Mouse (Mus musculus): ENCODE results near the gene Prrc2b.

Gene Prrc2b

GRCm38 (mm10) chr2:32150924-32151659, at the start of gene Prrc2b:
Prrc2b (plus strand) TSS chr2:32151082.
- peak; percentile 70 for DNase-seq (ENCODE audit: low read depth, low spot score)

- DNase-seq (ENCODE audit: low read depth, low spot score), result no peak
These were observed 47.9 kb upstream of the Prrc2b start for GRCm38 (mm10) chr2:32102944-32103343.

- DNase-seq (ENCODE audit: low read depth, low spot score), result no peak
These were observed 47.3 kb upstream of the Prrc2b start for GRCm38 (mm10) chr2:32103557-32103956.

GRCm38 (mm10) chr2:32104122-32104521, 46.8 kb upstream of the Prrc2b start:
- no peak for DNase-seq (ENCODE audit: low read depth, low spot score)

GRCm38 (mm10) chr2:32105117-32105913, 45.6 kb upstream of the Prrc2b start:
- no peak for DNase-seq (ENCODE audit: low read depth, low spot score)

- DNase-seq (ENCODE audit: low read depth, low spot score), result no peak
These were observed 45.0 kb upstream of the Prrc2b start for GRCm38 (mm10) chr2:32105930-32106329.

GRCm38 (mm10) chr2:32111268-32111667, 39.6 kb upstream of the Prrc2b start:
- DNase-seq (ENCODE audit: low read depth, low spot score), result no peak

- DNase-seq (ENCODE audit: low read depth, low spot score), result no peak
These were observed 38.3 kb upstream of the Prrc2b start for GRCm38 (mm10) chr2:32112548-32112947.

GRCm38 (mm10) chr2:32115851-32116268, 35.0 kb upstream of the Prrc2b start:
- DNase-seq (ENCODE audit: low read depth, low spot score), result no peak

- DNase-seq (ENCODE audit: low read depth, low spot score), result no peak
These were observed 30.8 kb upstream of the Prrc2b start for GRCm38 (mm10) chr2:32119802-32120750.

- DNase-seq (ENCODE audit: low read depth, low spot score), result no peak
These were observed 29.7 kb upstream of the Prrc2b start for GRCm38 (mm10) chr2:32121150-32121549.

GRCm38 (mm10) chr2:32121785-32122184, 29.1 kb upstream of the Prrc2b start:
- DNase-seq (ENCODE audit: low read depth, low spot score), result no peak

- DNase-seq (ENCODE audit: low read depth, low spot score), result no peak
These were observed 23.0 kb upstream of the Prrc2b start for GRCm38 (mm10) chr2:32127653-32128535.

GRCm38 (mm10) chr2:32128536-32128841, 22.4 kb upstream of the Prrc2b start:
- DNase-seq (ENCODE audit: low read depth, low spot score), result no peak

GRCm38 (mm10) chr2:32129383-32130074, 21.4 kb upstream of the Prrc2b start:
- DNase-seq (ENCODE audit: low read depth, low spot score), result no peak

GRCm38 (mm10) chr2:32130435-32130834, 20.4 kb upstream of the Prrc2b start:
- peak; percentile 70 for DNase-seq (ENCODE audit: low read depth, low spot score)

GRCm38 (mm10) chr2:32131205-32131834, 19.6 kb upstream of the Prrc2b start:
- no peak for DNase-seq (ENCODE audit: low read depth, low spot score)

GRCm38 (mm10) chr2:32131866-32132566, 18.9 kb upstream of the Prrc2b start:
- no peak for DNase-seq (ENCODE audit: low read depth, low spot score)

- DNase-seq (ENCODE audit: low read depth, low spot score), result peak; percentile 83
These were observed 18.3 kb upstream of the Prrc2b start for GRCm38 (mm10) chr2:32132567-32132992.

Measured in mesoderm, embryonic 11.5 days (tissue).